ENCODE assay signal across 8 mouse cellular contexts in the genomic region with DNA sequence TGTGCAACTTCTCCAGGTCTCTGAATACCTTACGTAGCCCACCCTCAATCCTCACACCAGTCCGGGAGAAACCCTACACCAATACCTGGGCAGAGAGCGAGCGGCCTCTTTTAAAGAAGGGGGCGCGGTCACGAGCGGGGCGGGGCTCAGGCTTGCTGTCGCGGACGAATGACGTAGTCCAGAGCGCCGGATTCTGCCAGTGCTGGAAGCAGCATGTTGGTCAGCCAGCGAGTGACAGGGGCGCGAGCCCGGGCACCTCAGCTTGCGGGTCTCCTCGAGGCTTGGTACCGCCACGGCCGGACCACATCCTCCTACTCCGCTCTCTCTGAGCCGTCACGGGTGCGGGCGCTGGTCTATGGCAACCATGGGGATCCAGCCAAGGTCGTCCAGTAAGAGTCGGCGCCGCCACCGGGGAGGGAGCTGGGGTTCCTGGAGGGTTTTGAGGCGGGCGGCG. TPM values are rescaled to one million over a fixed set of nuclear protein-coding genes. Genes with fewer than 3 reads are reported as not detected.
DNase-seq lines count a peak whose midpoint lies in the region; ATAC-seq lines count a peak whose summit lies in the region.

A gene (plus strand): TSS at position 181 of the 454 bp plus-strand sequence.

- intact Hi-C loops in gastrocnemius, postnatal 14 days (cut with DNase I; ENCODE audit: low total_unique reads) = no loop called here
- intact Hi-C loops in left cerebral cortex, postnatal 10 days (cut with DNase I) = loop anchor here (10.0 kb wide), 1 partner anchor 1059 kb away; no protein-coding TSS in a partner anchor

- ATAC-seq in inflammation-experienced regulatory T-cells, adult 6 months = peak; percentile 83
- ATAC-seq in megakaryocyte-erythroid progenitor cell, adult 5-6 weeks (replicated peaks; ENCODE audit: low FRiP score, low TSS enrichment, poor library complexity, severe bottlenecking) = peak; percentile 91

- DNase-seq in adipocyte (ENCODE audit: low spot score) = peak; percentile 84
- DNase-seq in embryo, embryonic 10 days (ENCODE audit: low spot score) = peak; percentile 96
- DNase-seq in gastrocnemius, postnatal 14 days = peak; percentile 92
- peak; percentile 94 to 96 for DNase-seq in left cerebral cortex, postnatal 10 days (ENCODE audit: extremely low spot score in 1 of 2, low spot score in 2 of 2)
- peak; percentile 91 for DNase-seq in right cerebral cortex, postnatal 25 days
- peak; percentile 86 to 97 for DNase-seq in urinary bladder, postnatal 4 days (ENCODE audit: low spot score in 2 of 2)

RNA-seq across cellular contexts. Expression of the gene that starts here (rescaled TPM):
- 10 to 100 TPM; 19.2 to 25.7 TPM for total RNA-seq in gastrocnemius, postnatal 14 days (2021)
- 10 to 100 TPM; 12.9 to 28.6 (median 22.3) TPM for polyA plus RNA-seq in inflammation-experienced regulatory T-cells, adult 6 months (2017; shearing (Covaris generic))
- 10 to 100 TPM; 37.2 to 37.9 TPM for total RNA-seq in left cerebral cortex, postnatal 10 days (2021)
- total RNA-seq in megakaryocyte-erythroid progenitor cell, adult 5-6 weeks (2014; fragmentation: Nextera tagmentation) = 77.8 and 78.9 TPM in 2 replicates
- 25.5 and 63.1 TPM in 2 replicates for total RNA-seq in megakaryocyte-erythroid progenitor cell, adult 5-6 weeks (2017)

Comparison
In these comparisons a context has a peak if more than half of its experiments do, and no peak if none do; other contexts are left out.
1. Peak in every context shown above with its lines: DNase-seq and ATAC-seq.